Mouse (Mus musculus) limb, embryonic 12.5 days (tissue): Measurements from ENCODE around the gene Sh3pxd2a. TPM values are rescaled to one million over a fixed set of nuclear protein-coding genes. Genes with fewer than 3 reads are reported as not detected.

Experiments used
- ATAC-seq: fragments of 200-750 bp; cut with Nextera tagmentation; 2 replicates; pipeline ENCODE4 v1.8.0; 2017; ENCODE audit warnings: low read depth, moderate TSS enrichment; ENCODE audit not compliant: insufficient number of reproducible peaks, insufficient read depth, low FRiP score, low TSS enrichment
- H3K27ac ChIP-seq: fragments of 300-500 bp; sonication (generic); 2 replicates; pipeline ENCODE4 v1.5.1; 2016; ENCODE audit warnings: mild to moderate bottlenecking, moderate library complexity
- H3K27me3 ChIP-seq: fragments of 300-500 bp; sonication (generic); 2 replicates; pipeline ENCODE4 v1.6.1; 2016; ENCODE audit warnings: mild to moderate bottlenecking, moderate library complexity
- H3K36me3 ChIP-seq: fragments of 300-500 bp; sonication (generic); 2 replicates; pipeline ENCODE4 v1.6.1; 2016; ENCODE audit warnings: mild to moderate bottlenecking, moderate library complexity
- H3K4me1 ChIP-seq: fragments of 300-500 bp; sonication (generic); replicated peaks from 2 replicates; pipeline ENCODE4 v1.6.1; 2016
- H3K4me2 ChIP-seq: fragments of 300-500 bp; sonication (generic); 2 replicates; pipeline ENCODE4 v1.6.1; 2016; ENCODE audit warnings: mild to moderate bottlenecking, moderate library complexity
- H3K4me3 ChIP-seq: fragments of 300-500 bp; sonication (generic); replicated peaks from 2 replicates; pipeline ENCODE4 v1.5.1; 2016; ENCODE audit warnings: mild to moderate bottlenecking
- H3K9ac ChIP-seq: fragments of 300-500 bp; sonication (generic); replicated peaks from 2 replicates; pipeline ENCODE4 v1.6.1; 2016; ENCODE audit warnings: mild to moderate bottlenecking, moderate library complexity
- H3K9me3 ChIP-seq: fragments of 300-500 bp; sonication (generic); 2 replicates; pipeline ENCODE4 v1.6.1; 2016; ENCODE audit warnings: mild to moderate bottlenecking, moderate library complexity
- WGBS: fragments of 180-500 bp; shearing (Covaris S2); methylation state at CpG from one replicate; pipeline ENCODE4 v1.1.7; 2016; 5-methylcytosine and 5-hydroxymethylcytosine counted together
- polyA plus RNA-seq: library from polyadenylated mRNA; unstranded; fragments of >200 nt; fragmentation: Nextera tagmentation; extraction: Ambion mirVana; gene quantifications from 2 replicates; pipeline ENCODE4 v1.2.1, GENCODE M21; 2016

Gene Sh3pxd2a
- polyA plus RNA-seq, 1 experiment from 2014 or later, result 7.7 TPM

- H3K36me3 ChIP-seq, result no peaks in the 10 kb centered on the region
- no peak overlapping the region for H3K4me3 ChIP-seq
- no peak overlapping the region for H3K27ac ChIP-seq
- peaks cover 77% of the 10 kb centered on the region for H3K4me1 ChIP-seq
- no peak overlapping the region for H3K4me2 ChIP-seq
- no peaks in the 10 kb centered on the region for H3K27me3 ChIP-seq
- H3K9me3 ChIP-seq, result no peaks in the 10 kb centered on the region
- 54% methylated on average over 4 of the region's 4 CpGs for WGBS
- H3K9ac ChIP-seq, result no peak overlapping the region
- ATAC-seq, result no peak
Observed at GRCm38 (mm10) chr19:47449513-47450227, 14.5 kb downstream of the Sh3pxd2a start.

- no peaks in the 10 kb centered on the region for H3K27me3 ChIP-seq
- no peak overlapping the region for H3K9ac ChIP-seq
- no peak overlapping the region for H3K4me2 ChIP-seq
- H3K27ac ChIP-seq, result no peak overlapping the region
- H3K4me3 ChIP-seq, result no peak overlapping the region
- ATAC-seq, result no peak
- H3K4me1 ChIP-seq, result peaks cover 77% of the 10 kb centered on the region
- no peaks in the 10 kb centered on the region for H3K36me3 ChIP-seq
- H3K9me3 ChIP-seq, result no peaks in the 10 kb centered on the region
- WGBS, result 73% methylated on average over 14 of the region's 14 CpGs
Observed at GRCm38 (mm10) chr19:47448618-47449151, 15.5 kb downstream of the Sh3pxd2a start.

DNA sequence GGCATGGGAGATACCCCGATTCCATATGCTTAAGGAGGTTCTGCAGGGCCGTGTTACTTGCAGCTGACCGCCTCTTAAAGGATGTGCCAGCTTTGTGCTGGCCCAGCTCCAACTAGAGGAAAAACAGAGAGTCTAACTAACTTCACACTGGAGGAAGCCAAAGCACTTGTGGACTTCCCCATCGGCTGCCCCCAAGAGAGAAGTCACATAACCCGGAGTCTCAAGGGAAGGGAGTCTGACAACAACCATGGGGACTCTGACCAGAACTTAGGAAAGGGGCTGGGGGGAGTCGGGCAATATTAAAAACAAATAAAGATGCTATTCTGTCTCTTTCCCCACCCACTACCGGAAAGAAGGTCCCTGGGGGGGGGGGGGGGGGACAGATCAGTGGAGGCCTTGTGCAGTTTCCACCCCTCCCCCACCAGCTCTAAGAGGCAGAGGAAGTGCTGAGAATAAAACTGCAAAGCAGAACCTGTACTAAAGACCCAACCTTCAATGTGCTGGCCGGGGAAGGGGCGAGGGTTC is 17.3 kb downstream of the Sh3pxd2a start:
- H3K4me3 ChIP-seq, result no peak overlapping the region
- H3K27ac ChIP-seq, result no peak overlapping the region
- WGBS, result 49% methylated on average over 9 of the region's 9 CpGs
- peak overlapping the region; percentile 17 for H3K4me2 ChIP-seq
- H3K9ac ChIP-seq, result no peak overlapping the region
- H3K4me1 ChIP-seq, result peaks cover 89% of the 10 kb centered on the region
- ATAC-seq, result no peak
- H3K36me3 ChIP-seq, result no peaks in the 10 kb centered on the region
- no peaks in the 10 kb centered on the region for H3K9me3 ChIP-seq
- H3K27me3 ChIP-seq, result no peaks in the 10 kb centered on the region; the same call in 1 of the 2 replicates

DNA sequence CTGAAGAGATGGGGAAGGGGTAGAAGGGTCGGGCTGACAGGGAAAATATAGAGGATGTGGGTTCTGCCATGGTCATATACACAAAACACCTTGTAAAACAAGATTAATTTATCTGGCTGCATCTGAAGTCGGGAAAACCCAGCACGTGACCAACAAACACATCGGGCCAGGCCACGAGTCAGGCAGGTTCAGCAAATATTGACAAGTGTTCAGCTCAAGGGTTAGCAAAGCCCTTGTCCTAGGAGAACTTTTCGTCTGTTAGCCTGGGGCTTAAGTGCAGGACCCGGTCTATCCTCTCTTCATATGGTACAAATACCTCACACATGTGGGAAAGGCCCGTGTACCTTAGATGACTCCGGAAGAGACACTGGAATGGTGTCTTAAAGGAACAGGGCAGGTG is 18.1 kb downstream of the Sh3pxd2a start:
- H3K4me2 ChIP-seq, result no peak overlapping the region
- WGBS, result 73% methylated on average over 9 of the region's 9 CpGs
- no peaks in the 10 kb centered on the region for H3K36me3 ChIP-seq
- no peak overlapping the region for H3K27ac ChIP-seq
- H3K9me3 ChIP-seq, result no peaks in the 10 kb centered on the region
- H3K27me3 ChIP-seq, result no peaks in the 10 kb centered on the region; the same call in 1 of the 2 replicates
- no peak overlapping the region for H3K4me3 ChIP-seq
- H3K4me1 ChIP-seq, result peaks cover 84% of the 10 kb centered on the region
- ATAC-seq, result no peak
- no peak overlapping the region for H3K9ac ChIP-seq

- Histone ChIP-seq H3K27me3 (no peaks in the 10 kb centered on the region; the same call in 1 of the 2 replicates), H3K4me3 (no peak overlapping the region), H3K4me1 (peaks cover 80% of the 10 kb centered on the region), H3K36me3 (no peaks in the 10 kb centered on the region), H3K9ac (no peak overlapping the region), H3K9me3 (no peaks in the 10 kb centered on the region), H3K4me2 (no peak overlapping the region), H3K27ac (no peak overlapping the region)
- WGBS, result 89% methylated on average over 6 of the region's 6 CpGs
- ATAC-seq, result no peak
Observed at GRCm38 (mm10) chr19:47445726-47446125, 18.5 kb downstream of the Sh3pxd2a start.

DNA sequence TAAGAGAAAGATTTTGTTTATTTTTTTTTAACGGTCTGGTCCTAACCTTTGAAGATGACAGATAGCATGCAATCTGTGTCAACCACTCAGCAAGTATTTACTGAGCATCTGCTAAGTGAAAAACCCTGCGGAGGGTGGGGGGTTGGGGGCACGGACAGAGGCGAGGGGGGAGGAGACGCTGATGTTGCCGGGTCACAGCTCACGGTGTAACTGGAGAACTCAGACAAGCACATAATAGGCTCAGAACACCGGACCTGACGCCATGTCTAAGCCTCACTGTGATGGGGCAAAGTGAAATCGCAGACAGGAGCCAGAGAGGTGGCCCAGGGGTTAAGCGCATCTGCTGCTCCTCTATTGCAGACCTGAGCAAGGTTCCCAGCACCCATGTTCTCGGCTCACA is 19.7 kb downstream of the Sh3pxd2a start:
- no peak overlapping the region for H3K9ac ChIP-seq
- 7% methylated on average over 12 of the region's 12 CpGs for WGBS
- ATAC-seq, result no peak
- no peaks in the 10 kb centered on the region for H3K36me3 ChIP-seq
- no peaks in the 10 kb centered on the region; the same call in 1 of the 2 replicates for H3K27me3 ChIP-seq
- no peaks in the 10 kb centered on the region for H3K9me3 ChIP-seq
- H3K27ac ChIP-seq, result no peak overlapping the region
- no peak overlapping the region for H3K4me3 ChIP-seq
- H3K4me1 ChIP-seq, result peaks cover 68% of the 10 kb centered on the region
- peak overlapping the region; percentile 18 for H3K4me2 ChIP-seq

DNA sequence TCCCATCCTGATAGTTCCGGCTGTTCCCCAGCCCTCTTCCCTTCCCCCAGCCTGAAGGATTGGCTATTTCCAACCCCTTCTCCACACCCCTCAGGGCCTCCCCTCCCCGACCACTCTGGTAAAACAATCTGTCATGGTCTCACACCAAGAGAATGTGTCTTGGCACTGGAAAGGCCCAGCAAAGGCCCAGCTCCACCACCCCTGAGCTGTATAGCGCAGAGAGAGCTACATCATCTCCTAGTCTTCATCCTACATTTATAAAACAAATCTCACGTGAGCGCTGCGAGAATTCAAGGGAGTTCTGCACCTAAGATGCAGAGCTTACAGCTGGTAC is 21.9 kb downstream of the Sh3pxd2a start:
- Histone ChIP-seq H3K9me3 (no peaks in the 10 kb centered on the region), H3K9ac (no peak overlapping the region), H3K4me3 (no peak overlapping the region), H3K36me3 (no peaks in the 10 kb centered on the region), H3K4me2 (no peak overlapping the region), H3K27me3 (no peaks in the 10 kb centered on the region; the same call in 1 of the 2 replicates), H3K27ac (no peak overlapping the region), H3K4me1 (peaks cover 56% of the 10 kb centered on the region)
- no peak for ATAC-seq
- 73% methylated on average over 6 of the region's 6 CpGs for WGBS

DNA sequence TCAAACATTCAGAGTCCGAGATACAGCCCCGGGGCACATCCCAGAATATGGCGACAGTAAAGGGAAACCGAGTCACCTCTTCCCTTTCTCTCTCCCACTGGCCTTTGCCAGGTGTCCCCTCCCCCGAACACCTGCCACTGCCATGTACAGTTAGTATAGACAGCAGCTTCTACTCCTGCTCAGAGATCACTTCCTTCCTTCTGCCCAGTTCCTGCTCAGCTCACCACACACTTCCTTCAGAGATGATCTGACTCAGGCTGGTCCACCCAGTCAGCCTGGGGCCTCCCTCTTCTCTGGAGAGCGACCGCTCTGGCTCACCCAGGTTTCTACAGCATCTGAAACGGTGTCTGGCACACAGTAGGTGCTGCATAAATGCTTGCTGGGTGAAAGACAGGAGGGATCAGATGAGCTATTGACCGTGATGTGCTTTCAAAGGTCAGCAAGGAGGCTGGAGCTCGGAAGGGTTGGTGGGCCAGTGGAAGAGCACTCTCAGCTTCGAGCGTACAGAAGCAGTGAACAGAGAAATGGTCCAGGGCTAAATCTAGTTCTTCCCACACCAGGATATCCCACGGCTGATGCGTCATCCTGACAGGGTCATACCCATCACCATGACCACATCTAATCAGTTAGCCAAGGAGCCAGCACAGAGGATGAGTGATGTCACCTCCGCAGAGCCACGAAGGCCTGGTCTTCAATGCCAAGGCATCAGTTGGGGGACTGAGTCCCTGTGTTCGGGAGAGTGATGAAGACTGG is 22.5 kb downstream of the Sh3pxd2a start:
- Histone ChIP-seq H3K4me3 (no peak overlapping the region), H3K27me3 (no peaks in the 10 kb centered on the region; the same call in 1 of the 2 replicates), H3K4me1 (peaks cover 51% of the 10 kb centered on the region), H3K9ac (no peak overlapping the region), H3K27ac (no peak overlapping the region), H3K9me3 (no peaks in the 10 kb centered on the region), H3K4me2 (no peak overlapping the region), H3K36me3 (no peaks in the 10 kb centered on the region)
- no peak for ATAC-seq
- 84% methylated on average over 17 of the region's 17 CpGs for WGBS

DNA sequence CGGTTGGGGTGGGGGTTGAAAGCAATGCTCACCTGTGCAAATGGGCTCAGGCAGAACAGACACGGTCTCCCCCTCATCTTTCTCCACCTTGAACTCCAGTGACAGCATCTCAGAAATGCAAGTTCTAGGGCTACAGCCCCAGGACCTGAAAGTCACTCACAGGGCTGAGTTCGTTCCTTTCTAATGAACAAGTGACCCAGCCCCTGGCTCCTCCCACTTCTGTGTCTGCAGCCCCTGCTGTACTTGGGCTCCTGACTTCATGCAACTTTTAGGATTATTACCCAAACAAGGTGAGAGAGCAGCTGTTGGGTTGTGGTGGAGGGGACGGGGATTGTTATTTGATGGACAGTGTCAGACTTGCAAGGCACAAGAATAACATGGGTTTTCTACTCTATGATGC is 23.2 kb downstream of the Sh3pxd2a start:
- peaks cover 43% of the 10 kb centered on the region for H3K4me1 ChIP-seq

GRCm38 (mm10) chr19:47440435-47440803 is 23.8 kb downstream of the Sh3pxd2a start:
- Histone ChIP-seq H3K4me2 (no peak overlapping the region), H3K4me3 (no peak overlapping the region), H3K27me3 (no peaks in the 10 kb centered on the region; the same call in 1 of the 2 replicates), H3K4me1 (peaks cover 38% of the 10 kb centered on the region), H3K9me3 (no peaks in the 10 kb centered on the region), H3K9ac (no peak overlapping the region), H3K27ac (no peak overlapping the region), H3K36me3 (no peaks in the 10 kb centered on the region)
- 90% methylated on average over 7 of the region's 7 CpGs for WGBS
- ATAC-seq, result no peak

More for the DNA sequence above, 23.2 kb downstream of the Sh3pxd2a start:
- H3K27me3 ChIP-seq, result no peaks in the 10 kb centered on the region; the same call in 1 of the 2 replicates
- no peak overlapping the region for H3K4me3 ChIP-seq
- H3K9ac ChIP-seq, result no peak overlapping the region
- no peak overlapping the region for H3K27ac ChIP-seq
- WGBS, result 68% methylated on average over 4 of the region's 4 CpGs
- H3K4me2 ChIP-seq, result no peak overlapping the region
- no peaks in the 10 kb centered on the region for H3K9me3 ChIP-seq
- ATAC-seq, result no peak
- no peaks in the 10 kb centered on the region for H3K36me3 ChIP-seq

DNA sequence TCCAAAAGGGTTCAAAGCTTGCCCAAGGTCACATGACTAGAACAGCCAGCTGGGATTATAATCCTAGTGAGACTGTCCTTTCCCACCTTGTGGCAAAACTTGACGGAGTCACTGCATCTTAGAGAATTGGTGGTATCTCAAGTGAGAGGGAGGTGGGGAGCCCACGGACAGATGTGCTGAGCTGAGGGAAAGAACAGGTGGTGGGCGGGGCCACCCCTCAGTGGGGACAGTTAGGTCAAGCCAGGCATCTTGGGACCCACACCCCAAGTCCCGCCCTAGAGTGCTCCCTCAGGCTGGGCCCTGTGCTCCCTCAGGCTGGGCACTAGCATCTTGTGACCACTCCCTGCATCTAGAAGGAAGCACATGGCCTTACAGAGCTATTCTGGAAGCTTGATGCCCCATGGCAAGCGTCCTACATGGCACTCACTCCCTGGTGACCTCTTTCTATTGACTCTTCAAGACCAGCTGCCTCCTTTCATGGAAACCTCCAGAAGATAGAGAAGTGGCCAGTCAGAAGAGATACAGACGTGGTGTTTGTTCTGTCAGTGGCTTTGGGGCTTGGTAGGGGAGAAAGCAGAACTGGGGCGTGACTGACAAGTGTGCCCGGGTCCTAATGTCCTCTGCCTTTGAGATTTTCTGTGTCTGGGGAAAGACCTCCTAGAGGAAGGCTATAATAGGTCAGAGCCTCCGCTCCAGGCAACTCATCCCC is 24.3 kb downstream of the Sh3pxd2a start:
- ATAC-seq, result no peak
- Histone ChIP-seq H3K9me3 (no peaks in the 10 kb centered on the region), H3K9ac (no peak overlapping the region), H3K27ac (no peak overlapping the region), H3K4me2 (no peak overlapping the region), H3K4me3 (no peak overlapping the region), H3K27me3 (no peaks in the 10 kb centered on the region; the same call in 1 of the 2 replicates), H3K4me1 (peaks cover 34% of the 10 kb centered on the region), H3K36me3 (no peaks in the 10 kb centered on the region)
- 88% methylated on average over 9 of the region's 9 CpGs for WGBS
